35 mouse cellular contexts compared by ENCODE assay signal in the genomic region with DNA sequence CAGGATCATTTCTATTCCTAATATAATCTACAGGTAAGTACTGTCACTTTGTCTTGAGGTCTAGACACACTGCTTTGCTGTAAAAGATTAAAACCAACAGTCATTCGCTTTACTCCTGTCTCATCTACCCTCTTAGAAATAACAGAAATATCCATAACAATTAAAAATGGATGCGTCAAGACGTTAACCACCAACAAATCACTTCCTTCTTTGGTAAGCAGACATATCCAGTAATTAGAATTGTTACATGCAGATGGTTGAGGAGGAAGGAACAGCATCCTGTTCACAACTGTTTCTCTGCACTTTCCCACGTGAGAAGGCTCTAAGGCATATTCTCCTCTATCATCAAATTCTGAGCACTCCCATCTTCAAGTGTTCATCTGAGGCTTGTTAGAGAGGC. TPM values are rescaled to one million over a fixed set of nuclear protein-coding genes. Genes with fewer than 3 reads are reported as not detected.
DNase-seq lines count a peak whose midpoint lies in the region; ATAC-seq lines count a peak whose summit lies in the region.
"Had no signal": no experiment of that assay in that cellular context is flagged by ENCODE, and none has a peak within 500 bp of the region (broad histone marks: within the 10 kb centered on the region; RNA-seq: fewer than 3 reads in every experiment).

No protein-coding gene starts in this region.

- H3K27ac ChIP-seq in midbrain, embryonic 16.5 days (ENCODE audit: low read length) = no peak overlapping the region
- H3K27ac ChIP-seq: forebrain, embryonic 13.5 days; kidney, postnatal 0 days; limb, embryonic 10.5 days; limb, embryonic 15.5 days; liver, embryonic 13.5 days; midbrain, embryonic 12.5 days; neural tube, embryonic 15.5 days had no signal

- H3K27me3 ChIP-seq in midbrain, embryonic 16.5 days (ENCODE audit: control insufficient read depth, insufficient read depth, low read depth, low read length) = no peaks in the 10 kb centered on the region
- H3K27me3 ChIP-seq: CH12.LX; forebrain, embryonic 13.5 days; limb, embryonic 15.5 days; liver, embryonic 13.5 days; megakaryocyte, embryonic 14.5 days; midbrain, embryonic 12.5 days; neural tube, embryonic 15.5 days; Patski had no signal

- H3K4me2 ChIP-seq in midbrain, embryonic 16.5 days (ENCODE audit: low read length) = no peak overlapping the region
- H3K4me2 ChIP-seq: forebrain, embryonic 13.5 days; limb, embryonic 15.5 days; liver, embryonic 13.5 days; midbrain, embryonic 12.5 days; neural tube, embryonic 15.5 days had no signal

- ATAC-seq in activated CD4-positive, CD25-positive, alpha-beta regulatory T cell, adult 4 months = peak; percentile 72
- ATAC-seq in inflammation-experienced regulatory T-cells, adult 6 months = peak; percentile 75
- no peak for ATAC-seq in midbrain, embryonic 16.5 days
- ATAC-seq: forebrain, embryonic 13.5 days; hindbrain, embryonic 16.5 days; intestine, embryonic 16.5 days; Patski had no signal

- DNase-seq in CD4-positive helper T cell, adult 2 months (ENCODE audit: low read depth, low spot score) = peak; percentile 27
- DNase-seq in naive thymus-derived CD4-positive, alpha-beta T cell, adult 2 months (ENCODE audit: low read depth) = peak; percentile 48
- DNase-seq in right cerebral cortex, postnatal 14 days = no peak
- DNase-seq in c-Kit-positive CD71-positive TER-119-positive erythroid progenitor cells, embryonic 14.5 days (ENCODE audit: low spot score) = no peak
- DNase-seq: adrenal gland, postnatal 14 days; cerebellum, adult 2 months; cerebellum, postnatal 14 days; gastrocnemius, postnatal 10 days; heart, postnatal 14 days; kidney, adult 8-10 months; kidney, postnatal 4 days; layer of hippocampus, postnatal 36 days; liver, embryonic 13.5 days; lung, adult 2 months; lung, postnatal 14 days; right cerebral cortex, adult 18-20 months; right cerebral cortex, postnatal 4 days; thymus, postnatal 14 days had no signal

- no peaks in the 10 kb centered on the region for H3K4me1 ChIP-seq in midbrain, embryonic 16.5 days (ENCODE audit: control insufficient read depth, insufficient read depth, low read length)
- H3K4me1 ChIP-seq: forebrain, embryonic 13.5 days; limb, embryonic 10.5 days; limb, embryonic 15.5 days; liver, embryonic 13.5 days; midbrain, embryonic 12.5 days; neural tube, embryonic 15.5 days had no signal

- 88% methylated on average over 4 of the region's 4 CpGs for WGBS in midbrain, embryonic 16.5 days

- H3K36me3 ChIP-seq in midbrain, embryonic 16.5 days (ENCODE audit: control insufficient read depth, insufficient read depth, low read length) = no peaks in the 10 kb centered on the region
- H3K36me3 ChIP-seq: limb, embryonic 10.5 days; limb, embryonic 15.5 days; liver, embryonic 13.5 days; midbrain, embryonic 12.5 days; neural tube, embryonic 15.5 days had no signal

- no peak overlapping the region for H3K4me3 ChIP-seq in midbrain, embryonic 16.5 days (ENCODE audit: low read depth, low read length)
- H3K4me3 ChIP-seq: forebrain, embryonic 13.5 days; limb, embryonic 10.5 days; limb, embryonic 15.5 days; liver, embryonic 13.5 days; megakaryocyte, embryonic 14.5 days; midbrain, embryonic 12.5 days; neural tube, embryonic 15.5 days had no signal

- no peak overlapping the region for H3K9ac ChIP-seq in midbrain, embryonic 16.5 days (ENCODE audit: low read depth, low read length)
- H3K9ac ChIP-seq: forebrain, embryonic 13.5 days; limb, embryonic 15.5 days; liver, embryonic 13.5 days; midbrain, embryonic 12.5 days; neural tube, embryonic 15.5 days had no signal

- H3K9me3 ChIP-seq in midbrain, embryonic 16.5 days (replicated peaks; ENCODE audit: control insufficient read depth, low read length, poor library complexity, severe bottlenecking) = no peaks in the 10 kb centered on the region
- H3K9me3 ChIP-seq: forebrain, embryonic 13.5 days; limb, embryonic 10.5 days; limb, embryonic 15.5 days; liver, embryonic 13.5 days; megakaryocyte, embryonic 14.5 days; midbrain, embryonic 12.5 days; neural tube, embryonic 15.5 days had no signal

RNA-seq across cellular contexts. Expression of a gene that starts 5.5 kb away (rescaled TPM):
- polyA plus RNA-seq in activated CD4-positive, CD25-positive, alpha-beta regulatory T cell, adult 4 months (2017; shearing (Covaris generic)) = 100 to 1,000 TPM; 665 to 693 TPM
- 1,000 to 10,000 TPM in 1 of 3 experiments, 100 to 1,000 TPM in 2; 432 to 1,060 (median 516) TPM for polyA plus RNA-seq in inflammation-experienced regulatory T-cells, adult 6 months (2017; shearing (Covaris generic))
- polyA plus RNA-seq in midbrain, embryonic 16.5 days (2015; fragmentation: Nextera tagmentation; extraction: Ambion mirVana) = 0.57 and 1.0 TPM in 2 replicates
- polyA plus RNA-seq: Patski had no signal

RNA-seq across cellular contexts. Expression of a gene that starts 34.5 kb away (rescaled TPM):
- 1 to 10 TPM; 4.1 to 9.4 TPM for polyA plus RNA-seq in activated CD4-positive, CD25-positive, alpha-beta regulatory T cell, adult 4 months (2017; shearing (Covaris generic))
- polyA plus RNA-seq in inflammation-experienced regulatory T-cells, adult 6 months (2017; shearing (Covaris generic)) = 10 to 100 TPM in 2 of 3 experiments, 1 to 10 TPM in 1; 8.5 to 62.5 (median 12.3) TPM
- not detected in 2 replicates for polyA plus RNA-seq in midbrain, embryonic 16.5 days (2015; fragmentation: Nextera tagmentation; extraction: Ambion mirVana)
- polyA plus RNA-seq: embryonic facial prominence, embryonic 11.5 days; forebrain, embryonic 13.5 days; heart, embryonic 14.5 days; hindbrain, embryonic 11.5 days; hindbrain, embryonic 16.5 days; kidney, postnatal 0 days; limb, embryonic 10.5 days; liver, embryonic 13.5 days; midbrain, embryonic 12.5 days; Patski had no signal

Comparison
In these comparisons a context has a peak if more than half of its experiments do, and no peak if none do; other contexts are left out.
1. DNase-seq: peak in CD4-positive helper T cell, adult 2 months (single experiment) and naive thymus-derived CD4-positive, alpha-beta T cell, adult 2 months (single experiment); none in right cerebral cortex, postnatal 14 days (single experiment) and c-Kit-positive CD71-positive TER-119-positive erythroid progenitor cells, embryonic 14.5 days (single experiment).
2. RNA of a gene that starts 5.5 kb away (polyA plus RNA-seq): 665 to 693 TPM in activated CD4-positive, CD25-positive, alpha-beta regulatory T cell, adult 4 months and 432 to 1,060 TPM in inflammation-experienced regulatory T-cells, adult 6 months; 0.57 to 1.0 TPM in midbrain, embryonic 16.5 days; every median in the first group is over 100 times any median in the second.